29 mouse cellular contexts compared by ENCODE assay signal in genomic region chr3:130329833-130330555, GRCm38 (mm10).
"Had no signal": no experiment of that assay in that cellular context is flagged by ENCODE, and none has a peak within 500 bp of the region (broad histone marks: within the 10 kb centered on the region; RNA-seq: fewer than 3 reads in every experiment).

No protein-coding gene starts in this region.

- H3K9ac ChIP-seq: limb, embryonic 12.5 days; limb, embryonic 13.5 days; limb, embryonic 15.5 days; liver, embryonic 12.5 days; liver, embryonic 13.5 days; liver, embryonic 14.5 days; liver, embryonic 15.5 days; liver, postnatal 0 days; midbrain, embryonic 12.5 days; midbrain, embryonic 13.5 days; midbrain, embryonic 15.5 days; neural tube, embryonic 12.5 days; neural tube, embryonic 13.5 days had no signal

- H3K36me3 ChIP-seq: limb, embryonic 10.5 days; limb, embryonic 12.5 days; limb, embryonic 13.5 days; limb, embryonic 15.5 days; liver, embryonic 12.5 days; liver, embryonic 13.5 days; liver, embryonic 15.5 days; midbrain, embryonic 10.5 days; midbrain, embryonic 12.5 days; midbrain, embryonic 13.5 days; midbrain, embryonic 15.5 days; neural tube, embryonic 12.5 days; neural tube, embryonic 13.5 days had no signal

- H3K27me3 ChIP-seq: limb, embryonic 12.5 days; limb, embryonic 13.5 days; limb, embryonic 15.5 days; liver, embryonic 12.5 days; liver, embryonic 13.5 days; liver, embryonic 15.5 days; megakaryocyte, embryonic 14.5 days; midbrain, embryonic 12.5 days; midbrain, embryonic 13.5 days; midbrain, embryonic 15.5 days; neural tube, embryonic 12.5 days; neural tube, embryonic 13.5 days had no signal

- H3K4me2 ChIP-seq: limb, embryonic 12.5 days; limb, embryonic 13.5 days; limb, embryonic 15.5 days; liver, embryonic 11.5 days; liver, embryonic 12.5 days; liver, embryonic 13.5 days; liver, embryonic 15.5 days; midbrain, embryonic 11.5 days; midbrain, embryonic 12.5 days; midbrain, embryonic 13.5 days; midbrain, embryonic 15.5 days; neural tube, embryonic 12.5 days; neural tube, embryonic 13.5 days had no signal

- ATAC-seq: liver, embryonic 12.5 days; liver, postnatal 0 days; midbrain, embryonic 13.5 days; midbrain, embryonic 15.5 days; midbrain, embryonic 16.5 days had no signal

- H3K4me1 ChIP-seq: limb, embryonic 13.5 days; limb, embryonic 15.5 days; liver, embryonic 12.5 days; liver, embryonic 13.5 days; liver, embryonic 15.5 days; megakaryocyte, embryonic 14.5 days; midbrain, embryonic 10.5 days; midbrain, embryonic 12.5 days; neural tube, embryonic 12.5 days; neural tube, embryonic 13.5 days had no signal

- H3K9me3 ChIP-seq: limb, embryonic 10.5 days; limb, embryonic 12.5 days; limb, embryonic 13.5 days; limb, embryonic 15.5 days; liver, embryonic 12.5 days; liver, embryonic 13.5 days; liver, embryonic 15.5 days; midbrain, embryonic 10.5 days; midbrain, embryonic 12.5 days; midbrain, embryonic 13.5 days; midbrain, embryonic 15.5 days; neural tube, embryonic 12.5 days; neural tube, embryonic 13.5 days had no signal

- H3K4me3 ChIP-seq: left cerebral cortex, adult 2 months; limb, embryonic 10.5 days; limb, embryonic 12.5 days; limb, embryonic 13.5 days; limb, embryonic 15.5 days; liver, embryonic 12.5 days; liver, embryonic 13.5 days; liver, embryonic 15.5 days; megakaryocyte, embryonic 14.5 days; midbrain, embryonic 10.5 days; midbrain, embryonic 12.5 days; midbrain, embryonic 13.5 days; midbrain, embryonic 15.5 days; myocyte; neural tube, embryonic 12.5 days; neural tube, embryonic 13.5 days had no signal

- DNase-seq: layer of hippocampus, postnatal 36 days; left cerebral cortex, postnatal 4 days; liver; liver, embryonic 13.5 days; liver, postnatal 0 days; lung, adult 2 months; lung, postnatal 36 days; lung, postnatal 4 days; midbrain, embryonic 14.5 days had no signal

- H3K27ac ChIP-seq: left cerebral cortex, adult 2 months; limb, embryonic 10.5 days; limb, embryonic 12.5 days; limb, embryonic 13.5 days; limb, embryonic 15.5 days; liver, embryonic 12.5 days; liver, embryonic 13.5 days; liver, embryonic 14.5 days; liver, embryonic 15.5 days; macrophage; midbrain, embryonic 10.5 days; midbrain, embryonic 12.5 days; midbrain, embryonic 13.5 days; midbrain, embryonic 15.5 days; neural tube, embryonic 12.5 days; neural tube, embryonic 13.5 days had no signal
